Mouse (Mus musculus): ENCODE measurements around the gene Gm36210. TPM values are rescaled to one million over a fixed set of nuclear protein-coding genes. Genes with fewer than 3 reads are reported as not detected.

The Gm36210 gene
- polyA plus RNA-seq, 1 experiment from 2014 or later, result 0.59 TPM

DNA sequence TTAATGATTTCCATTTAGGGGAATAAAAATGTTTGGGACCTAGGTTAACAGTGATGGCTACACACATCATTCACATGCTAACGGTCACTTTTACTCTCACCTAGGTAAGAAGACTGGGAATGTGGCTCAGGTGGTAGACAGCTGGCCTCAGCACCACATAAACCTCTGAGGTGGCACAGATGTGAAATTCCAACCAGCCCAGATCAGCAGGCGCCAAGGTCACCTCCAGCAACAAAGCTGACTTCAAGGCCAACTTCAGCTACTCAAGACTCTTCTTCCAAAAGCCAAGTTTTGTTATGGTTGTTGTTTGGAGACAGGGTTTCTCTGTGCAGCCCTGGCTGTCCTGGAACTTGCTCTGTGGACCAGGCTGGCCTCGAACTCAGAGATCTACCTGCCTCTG lies 52.7 kb downstream of the Gm36210 start:
- ATAC-seq (replicated peaks; ENCODE audit: low FRiP score) (no peak), DNase-seq (ENCODE audit: low spot score) (no peak)
- Histone ChIP-seq H3K4me3 (ENCODE audit: low read depth, low read length) (no peak overlapping the region), H3K27ac (ENCODE audit: low read depth, low read length) (no peak overlapping the region), H3K36me3 (ENCODE audit: control insufficient read depth, insufficient read depth, low read length) (no peaks in the 10 kb centered on the region), H3K4me1 (replicated peaks; ENCODE audit: control insufficient read depth, insufficient read depth, low read length) (no peaks in the 10 kb centered on the region), H3K4me2 (ENCODE audit: low read depth, low read length, severe bottlenecking) (no peak overlapping the region), H3K27me3 (ENCODE audit: control insufficient read depth, insufficient read depth, low read length) (no peaks in the 10 kb centered on the region), H3K9ac (ENCODE audit: low read length) (no peak overlapping the region), H3K9me3 (ENCODE audit: control insufficient read depth, low read length) (no peaks in the 10 kb centered on the region)
- WGBS, result 76% methylated on average over 3 of the region's 3 CpGs

DNA sequence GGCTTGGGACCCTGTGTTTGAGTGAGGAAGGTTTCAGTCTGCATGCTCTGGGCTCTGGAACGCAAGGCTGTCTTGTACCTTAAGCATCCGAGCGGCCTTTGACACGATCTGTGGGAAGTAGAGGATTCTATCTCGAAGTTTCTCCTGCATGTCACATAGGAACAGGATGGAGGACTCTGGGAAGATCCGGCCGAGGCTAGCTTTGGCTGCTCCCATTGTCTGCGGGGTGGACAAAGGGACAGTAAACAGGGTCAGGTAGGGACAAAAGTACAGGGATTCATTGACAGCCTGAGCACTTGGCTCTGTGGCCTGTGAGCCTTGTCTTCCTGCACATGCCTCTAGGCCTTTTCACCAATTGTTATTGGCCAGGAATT lies 55.0 kb downstream of the Gm36210 start:
- WGBS, result 68% methylated on average over 8 of the region's 8 CpGs
- no peak overlapping the region for H3K4me2 ChIP-seq (ENCODE audit: low read depth, low read length, severe bottlenecking)
- ATAC-seq (replicated peaks; ENCODE audit: low FRiP score) (no peak), DNase-seq (ENCODE audit: low spot score) (no peak)
- no peaks in the 10 kb centered on the region for H3K4me1 ChIP-seq (replicated peaks; ENCODE audit: control insufficient read depth, insufficient read depth, low read length)
- H3K36me3 ChIP-seq (ENCODE audit: control insufficient read depth, insufficient read depth, low read length), result no peaks in the 10 kb centered on the region
- H3K27ac ChIP-seq (ENCODE audit: low read depth, low read length), result no peak overlapping the region
- no peaks in the 10 kb centered on the region for H3K27me3 ChIP-seq (ENCODE audit: control insufficient read depth, insufficient read depth, low read length)
- H3K9ac ChIP-seq (ENCODE audit: low read length), result no peak overlapping the region
- H3K9me3 ChIP-seq (ENCODE audit: control insufficient read depth, low read length), result no peaks in the 10 kb centered on the region; the same call in 1 of the 2 replicates
- no peak overlapping the region for H3K4me3 ChIP-seq (ENCODE audit: low read depth, low read length)

- no peaks in the 10 kb centered on the region for H3K36me3 ChIP-seq (ENCODE audit: control insufficient read depth, insufficient read depth, low read length)
- no peak overlapping the region for H3K4me3 ChIP-seq (ENCODE audit: low read depth, low read length)
- ATAC-seq (replicated peaks; ENCODE audit: low FRiP score) (no peak), DNase-seq (ENCODE audit: low spot score) (no peak)
- no peaks in the 10 kb centered on the region for H3K4me1 ChIP-seq (replicated peaks; ENCODE audit: control insufficient read depth, insufficient read depth, low read length)
- no peaks in the 10 kb centered on the region for H3K27me3 ChIP-seq (ENCODE audit: control insufficient read depth, insufficient read depth, low read length)
- no peaks in the 10 kb centered on the region; the same call in 1 of the 2 replicates for H3K9me3 ChIP-seq (ENCODE audit: control insufficient read depth, low read length)
- no peak overlapping the region for H3K4me2 ChIP-seq (ENCODE audit: low read depth, low read length, severe bottlenecking)
- H3K27ac ChIP-seq (ENCODE audit: low read depth, low read length), result no peak overlapping the region
- no peak overlapping the region for H3K9ac ChIP-seq (ENCODE audit: low read length)
- 78% methylated on average over 11 of the region's 11 CpGs for WGBS
These were observed 55.5 kb downstream of the Gm36210 start for GRCm38 (mm10) chr7:4850621-4851314.

DNA sequence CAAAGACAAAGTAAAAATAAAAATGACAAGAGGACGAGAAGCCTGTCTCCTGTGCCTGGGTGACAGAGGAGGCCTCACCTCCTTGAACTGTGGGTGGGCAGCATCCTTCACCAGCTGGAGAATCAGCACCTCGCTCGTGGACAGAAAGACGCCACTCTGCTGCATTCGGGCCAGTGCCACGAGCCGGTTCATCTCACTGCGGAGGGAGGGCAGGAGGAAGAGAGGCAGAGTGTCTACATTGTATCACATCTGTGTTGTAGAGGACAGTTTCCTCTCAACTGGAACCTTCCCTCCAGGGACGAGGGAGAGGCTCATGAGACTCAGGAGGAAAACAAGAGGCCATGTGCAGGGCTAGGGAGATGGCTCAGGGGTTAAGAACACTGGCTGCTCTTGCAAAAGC lies 56.9 kb downstream of the Gm36210 start:
- ATAC-seq (replicated peaks; ENCODE audit: low FRiP score), result no peak
- 67% methylated on average over 9 of the region's 9 CpGs for WGBS

More for the DNA sequence above, 56.9 kb downstream of the Gm36210 start:
- Histone ChIP-seq H3K4me3 (ENCODE audit: low read depth, low read length) (no peak overlapping the region), H3K27me3 (ENCODE audit: control insufficient read depth, insufficient read depth, low read length) (peaks cover 2% of the 10 kb centered on the region), H3K9me3 (ENCODE audit: control insufficient read depth, low read length) (no peaks in the 10 kb centered on the region; the same call in 1 of the 2 replicates), H3K36me3 (ENCODE audit: control insufficient read depth, insufficient read depth, low read length) (no peaks in the 10 kb centered on the region), H3K4me2 (ENCODE audit: low read depth, low read length, severe bottlenecking) (no peak overlapping the region), H3K9ac (ENCODE audit: low read length) (no peak overlapping the region), H3K27ac (ENCODE audit: low read depth, low read length) (no peak overlapping the region), H3K4me1 (replicated peaks; ENCODE audit: control insufficient read depth, insufficient read depth, low read length) (0 out of 2 replicates have a peak, but pooled peaks cover 4% of the 10 kb centered on the region)
- no peak for DNase-seq (ENCODE audit: low spot score)

Other genes starting within 250 kb of the Gm36210 start
- gene Ppp6r1, start 247.5 kb downstream of the Gm36210 start, polyA plus RNA-seq (2014; fragmentation: Nextera tagmentation; extraction: Ambion mirVana), result 6.6 and 7.1 TPM in 2 replicates
- 115 TPM in 2 replicates for gene Hspbp1, start 221.4 kb downstream of the Gm36210 start, polyA plus RNA-seq (2014; fragmentation: Nextera tagmentation; extraction: Ambion mirVana)
- 2.8 and 3.1 TPM in 2 replicates for gene Brsk1, start 215.9 kb downstream of the Gm36210 start, polyA plus RNA-seq (2014; fragmentation: Nextera tagmentation; extraction: Ambion mirVana)
- gene Tmem150b, start 181.3 kb downstream of the Gm36210 start, polyA plus RNA-seq (2014; fragmentation: Nextera tagmentation; extraction: Ambion mirVana), result 0.13 and 0.19 TPM in 2 replicates
- gene Kmt5c, start 166.4 kb downstream of the Gm36210 start, polyA plus RNA-seq (2014; fragmentation: Nextera tagmentation; extraction: Ambion mirVana), result 88.1 and 89.4 TPM in 2 replicates
- gene Cox6b2, start 153.4 kb downstream of the Gm36210 start, polyA plus RNA-seq (2014; fragmentation: Nextera tagmentation; extraction: Ambion mirVana), result 29.9 and 33.7 TPM in 2 replicates
- gene Fam71e2, start 135.2 kb downstream of the Gm36210 start, polyA plus RNA-seq (2014; fragmentation: Nextera tagmentation; extraction: Ambion mirVana), result not detected in 2 replicates
- gene Il11, start 123.7 kb downstream of the Gm36210 start, polyA plus RNA-seq (2014; fragmentation: Nextera tagmentation; extraction: Ambion mirVana), result 0.19 TPM in 1 of 2 replicates, not detected in the other
- gene Tmem190, start 123.6 kb downstream of the Gm36210 start, polyA plus RNA-seq (2014; fragmentation: Nextera tagmentation; extraction: Ambion mirVana), result not detected in 2 replicates
- 1.6 and 2.6 TPM in 2 replicates for gene Tmem238, start 116.9 kb downstream of the Gm36210 start, polyA plus RNA-seq (2014; fragmentation: Nextera tagmentation; extraction: Ambion mirVana)
- 203 and 220 TPM in 2 replicates for gene Rpl28, start 113.6 kb downstream of the Gm36210 start, polyA plus RNA-seq (2014; fragmentation: Nextera tagmentation; extraction: Ambion mirVana)
- 476 and 526 TPM in 2 replicates for gene Ube2s, start 93.9 kb downstream of the Gm36210 start, polyA plus RNA-seq (2014; fragmentation: Nextera tagmentation; extraction: Ambion mirVana)
- 2.2 and 3.0 TPM in 2 replicates for gene Shisa7, start 61.8 kb downstream of the Gm36210 start, polyA plus RNA-seq (2014; fragmentation: Nextera tagmentation; extraction: Ambion mirVana)
- gene Isoc2b, start 36.3 kb downstream of the Gm36210 start, polyA plus RNA-seq (2014; fragmentation: Nextera tagmentation; extraction: Ambion mirVana), result 2.0 and 3.2 TPM in 2 replicates
- gene Isoc2a, start 29.4 kb downstream of the Gm36210 start, polyA plus RNA-seq (2014; fragmentation: Nextera tagmentation; extraction: Ambion mirVana), result 0.69 and 0.75 TPM in 2 replicates
- 4.8 and 5.0 TPM in 2 replicates for gene Zfp628, start 8.7 kb upstream of the Gm36210 start, polyA plus RNA-seq (2014; fragmentation: Nextera tagmentation; extraction: Ambion mirVana)
- gene Nat14, start 15.5 kb upstream of the Gm36210 start, polyA plus RNA-seq (2014; fragmentation: Nextera tagmentation; extraction: Ambion mirVana), result 10.8 and 12.6 TPM in 2 replicates
- 0.79 and 0.91 TPM in 2 replicates for gene Ssc5d, start 19.3 kb upstream of the Gm36210 start, polyA plus RNA-seq (2014; fragmentation: Nextera tagmentation; extraction: Ambion mirVana)
- gene Sbk2, start 57.9 kb upstream of the Gm36210 start, polyA plus RNA-seq (2014; fragmentation: Nextera tagmentation; extraction: Ambion mirVana), result 0.33 TPM in 1 of 2 replicates, not detected in the other
- 0.12 TPM in 1 of 2 replicates, not detected in the other for gene Sbk3, start 64.7 kb upstream of the Gm36210 start, polyA plus RNA-seq (2014; fragmentation: Nextera tagmentation; extraction: Ambion mirVana)
- 58.5 and 60.0 TPM in 2 replicates for gene Zfp579, start 89.6 kb upstream of the Gm36210 start, polyA plus RNA-seq (2014; fragmentation: Nextera tagmentation; extraction: Ambion mirVana)
- 9.5 and 11.1 TPM in 2 replicates for gene Zfp524, start 107.9 kb upstream of the Gm36210 start, polyA plus RNA-seq (2014; fragmentation: Nextera tagmentation; extraction: Ambion mirVana)
- 67.0 and 68.3 TPM in 2 replicates for gene Fiz1, start 108.2 kb upstream of the Gm36210 start, polyA plus RNA-seq (2014; fragmentation: Nextera tagmentation; extraction: Ambion mirVana)
- 0.23 and 1.9 TPM in 2 replicates for gene Gm44973, start 109.0 kb upstream of the Gm36210 start, polyA plus RNA-seq (2014; fragmentation: Nextera tagmentation; extraction: Ambion mirVana)
- gene Zfp865, start 113.9 kb upstream of the Gm36210 start, polyA plus RNA-seq (2014; fragmentation: Nextera tagmentation; extraction: Ambion mirVana), result 6.7 and 7.3 TPM in 2 replicates
- gene Ccdc106, start 114.0 kb upstream of the Gm36210 start, polyA plus RNA-seq (2014; fragmentation: Nextera tagmentation; extraction: Ambion mirVana), result 7.2 and 7.8 TPM in 2 replicates
- gene 4632433K11Rik, start 127.6 kb upstream of the Gm36210 start, polyA plus RNA-seq (2014; fragmentation: Nextera tagmentation; extraction: Ambion mirVana), result not detected in 2 replicates
- 3.9 and 4.8 TPM in 2 replicates for gene Zfp784, start 131.9 kb upstream of the Gm36210 start, polyA plus RNA-seq (2014; fragmentation: Nextera tagmentation; extraction: Ambion mirVana)
- 44.6 and 51.4 TPM in 2 replicates for gene Zfp580, start 145.0 kb upstream of the Gm36210 start, polyA plus RNA-seq (2014; fragmentation: Nextera tagmentation; extraction: Ambion mirVana)
- 222 and 236 TPM in 2 replicates for gene U2af2, start 155.6 kb upstream of the Gm36210 start, polyA plus RNA-seq (2014; fragmentation: Nextera tagmentation; extraction: Ambion mirVana)
- gene Epn1, start 173.7 kb upstream of the Gm36210 start, polyA plus RNA-seq (2014; fragmentation: Nextera tagmentation; extraction: Ambion mirVana), result 70.1 and 75.0 TPM in 2 replicates
- not detected in 2 replicates for gene Rfpl4, start 210.4 kb upstream of the Gm36210 start, polyA plus RNA-seq (2014; fragmentation: Nextera tagmentation; extraction: Ambion mirVana)
- 0.19 and 0.27 TPM in 2 replicates for gene Rasl2-9, start 219.4 kb upstream of the Gm36210 start, polyA plus RNA-seq (2014; fragmentation: Nextera tagmentation; extraction: Ambion mirVana)
- gene Vmn1r55, start 243.2 kb upstream of the Gm36210 start, polyA plus RNA-seq (2014; fragmentation: Nextera tagmentation; extraction: Ambion mirVana), result not detected in 2 replicates